9 mouse cellular contexts compared by ENCODE assay signal in the genomic region with DNA sequence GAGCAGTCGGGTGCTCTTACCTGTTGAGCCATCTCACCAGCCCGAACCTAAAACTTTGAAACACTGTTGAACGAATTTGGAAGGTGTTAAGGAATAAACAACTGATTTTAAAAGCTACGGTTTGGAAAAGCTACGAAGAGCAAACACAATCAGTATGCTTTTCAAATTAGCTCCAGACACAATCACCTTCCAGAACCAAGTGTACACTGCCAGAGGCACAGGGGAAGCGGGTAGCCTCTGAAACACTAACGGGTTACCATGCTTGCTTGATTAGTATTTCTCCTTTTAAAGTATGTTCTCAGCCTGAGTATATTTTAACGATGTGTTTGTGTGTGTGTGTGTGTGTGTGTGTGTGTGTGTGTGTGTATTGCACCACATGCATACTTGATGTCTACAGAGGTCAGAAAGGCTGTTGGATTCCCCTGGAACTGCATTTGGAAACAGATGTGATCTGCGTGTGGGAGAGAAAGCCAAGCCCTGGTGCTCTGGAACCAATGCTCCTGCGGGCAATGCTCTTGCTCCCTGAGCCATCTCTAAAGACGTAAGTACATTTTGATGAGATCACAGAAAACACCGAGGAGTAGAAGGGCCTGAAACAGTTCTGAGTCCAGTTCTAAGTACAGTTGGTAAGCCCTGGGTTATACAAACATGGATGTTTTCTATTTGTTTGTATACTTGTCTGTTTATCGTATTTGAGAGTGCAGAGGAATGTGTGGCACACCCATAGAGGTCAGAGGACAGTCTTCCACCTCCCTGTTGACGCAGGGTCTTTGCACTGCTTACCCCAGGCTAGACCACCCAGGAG. TPM values are rescaled to one million over a fixed set of nuclear protein-coding genes. Genes with fewer than 3 reads are reported as not detected.
DNase-seq lines count a peak whose midpoint lies in the region; ATAC-seq and TF ChIP-seq lines count a peak whose summit lies in the region.
"Had no signal": no experiment of that assay in that cellular context is flagged by ENCODE, and none has a peak within 500 bp of the region (broad histone marks: within the 10 kb centered on the region; RNA-seq: fewer than 3 reads in every experiment).

No protein-coding gene starts in this region.

- H3K27me3 ChIP-seq in embryonic facial prominence, embryonic 11.5 days (ENCODE audit: control insufficient read depth, insufficient read depth, low read length): no peaks in the 10 kb centered on the region
- H3K27me3 ChIP-seq in embryonic facial prominence, embryonic 10.5 days (replicated peaks; ENCODE audit: low read depth, poor library complexity, severe bottlenecking): no peaks in the 10 kb centered on the region
- no peaks in the 10 kb centered on the region for H3K27me3 ChIP-seq in lung, postnatal 0 days (replicated peaks; ENCODE audit: insufficient read depth, low read length)
- H3K27me3 ChIP-seq in limb, embryonic 11.5 days (ENCODE audit: control insufficient read depth, insufficient read depth, low read length): no peaks in the 10 kb centered on the region

- no peak for ATAC-seq in embryonic facial prominence, embryonic 11.5 days (replicated peaks; ENCODE audit: insufficient number of reproducible peaks, low FRiP score, low TSS enrichment, low read depth)
- ATAC-seq in lung, postnatal 0 days: peak; percentile 22
- no peak for ATAC-seq in limb, embryonic 11.5 days (ENCODE audit: insufficient number of reproducible peaks, low FRiP score, low TSS enrichment, low read depth)

- H3K36me3 ChIP-seq in embryonic facial prominence, embryonic 11.5 days (replicated peaks; ENCODE audit: control insufficient read depth, insufficient read depth, low read depth, low read length): no peaks in the 10 kb centered on the region
- no peaks in the 10 kb centered on the region for H3K36me3 ChIP-seq in embryonic facial prominence, embryonic 10.5 days (replicated peaks)
- H3K36me3 ChIP-seq in lung, postnatal 0 days (ENCODE audit: insufficient read depth, low read length): no peaks in the 10 kb centered on the region
- H3K36me3 ChIP-seq in limb, embryonic 11.5 days (ENCODE audit: control insufficient read depth, insufficient read depth, low read length): no peaks in the 10 kb centered on the region
- H3K36me3 ChIP-seq: liver, embryonic 12.5 days had no signal

- DNase-seq in embryonic facial prominence, embryonic 11.5 days (ENCODE audit: low spot score): peak; percentile 18
- no peak for DNase-seq in embryonic facial prominence, embryonic 10.5 days (ENCODE audit: low spot score)
- DNase-seq in kidney, adult 11 months: peak; percentile 26
- DNase-seq in kidney, postnatal 10 days: no peak
- peak; percentile 74 for DNase-seq in lung, postnatal 0 days (ENCODE audit: low spot score)
- DNase-seq in lung, postnatal 36 days: no peak
- DNase-seq in limb, embryonic 11.5 days (ENCODE audit: low spot score): peak; percentile 24

- H3K27ac ChIP-seq in embryonic facial prominence, embryonic 11.5 days (replicated peaks; ENCODE audit: low read depth, low read length): no peak overlapping the region
- no peak overlapping the region for H3K27ac ChIP-seq in embryonic facial prominence, embryonic 10.5 days (replicated peaks)
- H3K27ac ChIP-seq in lung, postnatal 0 days (ENCODE audit: low read length): peak overlapping the region; percentile 40
- H3K27ac ChIP-seq in limb, embryonic 11.5 days (replicated peaks; ENCODE audit: low read depth, low read length): no peak overlapping the region
- H3K27ac ChIP-seq: liver, embryonic 12.5 days; macrophage had no signal

- WGBS in embryonic facial prominence, embryonic 11.5 days: 74% methylated on average over 14 of the region's 14 CpGs
- WGBS in embryonic facial prominence, embryonic 10.5 days: 82% methylated on average over 14 of the region's 14 CpGs
- 67% methylated on average over 14 of the region's 14 CpGs for WGBS in lung, postnatal 0 days
- WGBS in limb, embryonic 11.5 days: 63% methylated on average over 14 of the region's 14 CpGs

- peak; percentile 43; the same call in 1 of the 2 replicates for TF ChIP-seq EP300 in lung, postnatal 0 days (IDR thresholded peaks at IDR 0.05)

- TF ChIP-seq CTCF in lung, postnatal 0 days (IDR thresholded peaks at IDR 0.05): no peak

- no peaks in the 10 kb centered on the region for H3K9me3 ChIP-seq in embryonic facial prominence, embryonic 11.5 days (replicated peaks; ENCODE audit: control insufficient read depth, low read length)
- H3K9me3 ChIP-seq in embryonic facial prominence, embryonic 10.5 days: no peaks in the 10 kb centered on the region
- H3K9me3 ChIP-seq in lung, postnatal 0 days (ENCODE audit: low read length): no peaks in the 10 kb centered on the region
- H3K9me3 ChIP-seq in limb, embryonic 11.5 days (ENCODE audit: control insufficient read depth, low read length): no peaks in the 10 kb centered on the region
- H3K9me3 ChIP-seq: liver, embryonic 12.5 days had no signal

- no peaks in the 10 kb centered on the region for H3K4me1 ChIP-seq in embryonic facial prominence, embryonic 11.5 days (ENCODE audit: control insufficient read depth, insufficient read depth, low read length)
- peaks cover 16% of the 10 kb centered on the region for H3K4me1 ChIP-seq in embryonic facial prominence, embryonic 10.5 days
- H3K4me1 ChIP-seq in lung, postnatal 0 days (ENCODE audit: insufficient read depth, low read depth, low read length): no peaks in the 10 kb centered on the region
- H3K4me1 ChIP-seq in limb, embryonic 11.5 days (ENCODE audit: control insufficient read depth, insufficient read depth, low read length): no peaks in the 10 kb centered on the region

- no peak overlapping the region for H3K4me3 ChIP-seq in embryonic facial prominence, embryonic 11.5 days (ENCODE audit: low read depth, low read length)
- no peak overlapping the region for H3K4me3 ChIP-seq in embryonic facial prominence, embryonic 10.5 days
- no peak overlapping the region for H3K4me3 ChIP-seq in lung, postnatal 0 days (ENCODE audit: low read depth, low read length)
- no peak overlapping the region for H3K4me3 ChIP-seq in limb, embryonic 11.5 days (ENCODE audit: low read depth, low read length)

- H3K9ac ChIP-seq in embryonic facial prominence, embryonic 11.5 days (replicated peaks; ENCODE audit: low read length): no peak overlapping the region
- H3K9ac ChIP-seq in lung, postnatal 0 days (replicated peaks; ENCODE audit: low read depth): no peak overlapping the region
- no peak overlapping the region for H3K9ac ChIP-seq in limb, embryonic 11.5 days (ENCODE audit: low read length)
- H3K9ac ChIP-seq: liver, embryonic 12.5 days had no signal

- no peak overlapping the region for H3K4me2 ChIP-seq in embryonic facial prominence, embryonic 11.5 days (ENCODE audit: low read depth, low read length)
- H3K4me2 ChIP-seq in lung, postnatal 0 days (replicated peaks; ENCODE audit: low read depth, low read length): no peak overlapping the region
- H3K4me2 ChIP-seq in limb, embryonic 11.5 days (ENCODE audit: low read depth, severe bottlenecking): no peak overlapping the region

RNA-seq across cellular contexts. Expression of a gene that starts 1.0 kb away (rescaled TPM):
- 21.6 and 23.8 TPM in 2 replicates for polyA plus RNA-seq in embryonic facial prominence, embryonic 11.5 days (2014; fragmentation: Nextera tagmentation; extraction: Ambion mirVana)
- 26.1 and 26.9 TPM in 2 replicates for polyA plus RNA-seq in embryonic facial prominence, embryonic 10.5 days (2016; fragmentation: Nextera tagmentation; extraction: Ambion mirVana)
- polyA plus RNA-seq in lung, postnatal 0 days (2015; fragmentation: Nextera tagmentation; extraction: Ambion mirVana): 6.4 and 6.9 TPM in 2 replicates
- 26.0 and 28.1 TPM in 2 replicates for polyA plus RNA-seq in limb, embryonic 11.5 days (2014; fragmentation: Nextera tagmentation; extraction: Ambion mirVana)
- polyA plus RNA-seq: macrophage had no signal

RNA-seq across cellular contexts. Expression of a gene that starts 21.1 kb away (rescaled TPM):
- polyA plus RNA-seq in embryonic facial prominence, embryonic 11.5 days (2014; fragmentation: Nextera tagmentation; extraction: Ambion mirVana): 15.9 and 16.2 TPM in 2 replicates
- polyA plus RNA-seq in embryonic facial prominence, embryonic 10.5 days (2016; fragmentation: Nextera tagmentation; extraction: Ambion mirVana): 19.1 and 19.7 TPM in 2 replicates
- polyA plus RNA-seq in lung, postnatal 0 days (2015; fragmentation: Nextera tagmentation; extraction: Ambion mirVana): 13.8 and 17.0 TPM in 2 replicates
- 13.4 and 13.9 TPM in 2 replicates for polyA plus RNA-seq in limb, embryonic 11.5 days (2014; fragmentation: Nextera tagmentation; extraction: Ambion mirVana)

Comparison
In these comparisons a context has a peak if more than half of its experiments do, and no peak if none do; other contexts are left out.
1. DNase-seq: peak in embryonic facial prominence, embryonic 11.5 days (single experiment), kidney, adult 11 months (single experiment), lung, postnatal 0 days (single experiment) and limb, embryonic 11.5 days (single experiment); none in embryonic facial prominence, embryonic 10.5 days (single experiment), kidney, postnatal 10 days (single experiment) and lung, postnatal 36 days (single experiment).